Mouse (Mus musculus) gastrocnemius, postnatal 25 days (tissue): ENCODE data around the gene Uap1l1. TPM values are rescaled to one million over a fixed set of nuclear protein-coding genes. Genes with fewer than 3 reads are reported as not detected.

ENCODE experiments used
- DNase-seq: peaks from one replicate; pipeline ENCODE4 v3.0.0; 2022
- total RNA-seq, 2 experiments: library from RNA; stranded (reverse); gene quantifications; 1 replicate in 1 of 2; 2 replicates in 1 of 2; pipeline ENCODE4 v1.2.3; 2021

Gene Uap1l1
- total RNA-seq, 2 experiments from 2014 or later, result 2.8 to 4.6 TPM

DNA sequence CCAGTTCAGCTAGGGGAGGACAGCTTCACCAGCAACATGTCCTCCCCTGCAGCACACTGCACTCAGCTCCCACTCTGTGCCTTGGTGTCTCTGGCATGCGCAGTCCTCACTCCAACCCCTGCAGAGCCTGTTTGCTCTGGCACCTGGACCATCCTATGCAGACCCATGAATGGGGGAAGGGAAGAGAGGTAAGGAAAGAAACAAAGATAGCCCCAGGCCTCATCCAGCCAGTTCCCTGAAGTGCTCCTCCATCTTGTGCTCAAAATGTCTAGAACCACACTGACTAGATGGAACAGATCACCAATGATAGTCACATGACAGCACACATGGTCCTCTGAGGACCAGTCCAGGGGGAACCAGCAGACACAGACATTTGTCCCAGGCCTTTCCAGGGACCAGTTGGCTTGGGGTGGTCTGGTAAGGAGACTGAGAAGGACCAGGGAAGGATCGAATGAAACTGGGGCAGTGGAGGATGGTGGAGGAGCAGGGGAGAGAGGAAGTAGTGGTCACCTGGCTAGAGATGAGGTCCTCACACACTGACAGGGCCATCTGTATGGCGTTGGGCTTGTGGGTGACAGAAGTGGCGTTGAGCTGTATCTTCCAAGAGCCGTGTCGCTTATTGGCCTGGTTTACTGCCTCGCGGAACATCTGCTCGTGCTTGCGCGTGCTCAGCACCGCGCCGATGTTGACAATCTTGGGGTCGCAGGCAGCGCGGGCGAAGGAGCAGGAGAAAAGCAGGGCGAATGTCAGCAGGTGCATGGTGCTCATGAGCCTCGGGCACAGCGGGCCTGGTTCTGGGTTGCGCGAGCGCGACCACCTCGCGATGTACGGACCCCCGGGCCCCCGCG is 47.1 kb downstream of the Uap1l1 start:
- no peak for DNase-seq

DNA sequence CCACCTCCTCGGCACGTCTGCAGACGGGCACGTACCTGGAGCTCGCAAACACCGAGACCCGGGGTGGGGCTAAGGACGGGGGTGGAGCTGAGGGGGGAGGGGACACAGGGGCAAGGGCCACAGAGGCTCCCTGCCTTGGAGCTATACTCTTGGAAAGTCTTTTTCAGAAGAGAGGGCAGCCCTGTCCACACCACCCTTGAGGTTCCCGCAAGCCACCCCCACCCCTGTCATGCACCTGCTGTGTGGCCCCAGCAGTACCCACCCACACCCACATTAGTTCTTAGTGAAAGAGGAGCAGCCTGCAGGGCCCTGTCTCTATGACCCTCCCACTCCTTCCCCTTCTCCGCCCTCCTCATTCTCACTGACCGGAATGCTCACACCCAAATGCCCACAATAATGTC is 54.0 kb downstream of the Uap1l1 start:
- DNase-seq, result no peak

DNA sequence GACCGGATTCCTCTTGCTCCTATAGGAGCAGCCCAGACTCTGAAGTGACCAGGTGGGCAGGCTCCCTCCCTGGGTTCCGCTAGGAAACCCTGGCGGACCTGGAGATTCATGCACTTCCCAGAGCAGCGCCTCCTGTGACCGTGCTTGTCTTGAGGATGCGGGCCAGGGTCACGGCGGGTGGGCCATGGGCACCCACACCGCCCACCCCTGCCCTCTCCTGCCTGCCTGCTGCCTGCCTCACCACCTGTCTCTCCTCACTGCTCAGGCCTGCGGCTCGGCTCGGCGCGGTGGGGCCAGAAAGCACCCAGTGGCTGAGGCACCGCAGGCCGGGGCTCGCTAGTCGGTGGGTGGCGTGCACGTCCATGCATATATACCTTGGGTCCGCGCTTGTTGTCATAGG is 54.5 kb downstream of the Uap1l1 start:
- no peak for DNase-seq

DNA sequence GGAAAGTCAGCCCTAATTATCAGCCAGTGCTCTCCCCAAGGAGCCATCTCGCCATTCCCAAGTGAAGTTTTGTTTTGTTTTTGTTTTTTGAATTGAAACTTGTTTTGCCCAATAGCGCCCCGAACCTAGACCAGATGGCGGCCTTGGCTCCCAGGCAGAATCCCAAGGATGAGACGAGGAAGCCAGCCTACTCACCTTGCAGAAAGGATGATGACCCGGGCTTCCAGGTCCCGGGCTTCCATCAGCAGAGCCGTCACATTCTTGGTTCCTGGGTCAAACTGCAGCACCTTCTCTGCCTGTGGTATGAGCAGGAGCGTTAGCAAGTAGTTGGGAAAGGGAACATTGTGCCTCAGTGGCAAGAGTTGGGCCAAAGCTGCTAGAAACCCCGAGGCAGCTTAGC is 55.3 kb downstream of the Uap1l1 start:
- no peak for DNase-seq

Other genes starting within 250 kb of the Uap1l1 start
- gene Nrarp, start 184.9 kb downstream of the Uap1l1 start, total RNA-seq, result 1 to 10 TPM; 3.6 to 6.7 TPM
- 1 to 10 TPM; 1.1 to 1.3 TPM for gene Tor4a, start 168.8 kb downstream of the Uap1l1 start, total RNA-seq
- gene Nelfb, start 154.2 kb downstream of the Uap1l1 start, total RNA-seq, result 10 to 100 TPM; 20.5 to 22.3 TPM
- gene Stpg3, start 151.0 kb downstream of the Uap1l1 start, total RNA-seq, result not detected
- gene Fam166a, start 146.9 kb downstream of the Uap1l1 start, total RNA-seq, result not detected
- gene Tubb4b, start 141.0 kb downstream of the Uap1l1 start, total RNA-seq, result 100 to 1,000 TPM; 167 to 293 TPM
- gene Slc34a3, start 131.3 kb downstream of the Uap1l1 start, total RNA-seq, result not detected
- gene Rnf224, start 128.9 kb downstream of the Uap1l1 start, total RNA-seq, result not detected
- under 1 TPM; 0.56 to 0.75 TPM for gene Rnf208, start 123.4 kb downstream of the Uap1l1 start, total RNA-seq
- not detected for gene Cysrt1, start 123.2 kb downstream of the Uap1l1 start, total RNA-seq
- gene AL732309.1, start 118.8 kb downstream of the Uap1l1 start, total RNA-seq, result under 1 TPM; 0.82 to 0.99 TPM
- 10 to 100 TPM; 10.3 to 11.3 TPM for gene Tmem203, start 110.2 kb downstream of the Uap1l1 start, total RNA-seq
- 1 to 10 TPM; 2.1 to 2.9 TPM for gene Tprn, start 103.1 kb downstream of the Uap1l1 start, total RNA-seq
- 10 to 100 TPM; 31.6 to 33.0 TPM for gene Ssna1, start 93.2 kb downstream of the Uap1l1 start, total RNA-seq
- 10 to 100 TPM; 27.0 to 27.3 TPM for gene Anapc2, start 93.2 kb downstream of the Uap1l1 start, total RNA-seq
- gene Tmem210, start 77.5 kb downstream of the Uap1l1 start, total RNA-seq, result not detected
- not detected for gene Lrrc26, start 75.8 kb downstream of the Uap1l1 start, total RNA-seq
- gene Grin1, start 46.5 kb downstream of the Uap1l1 start, total RNA-seq, result under 1 TPM in 1 of 2 experiments, not detected in 1; 0.08 TPM
- 10 to 100 TPM; 11.9 to 15.4 TPM for gene Man1b1, start 33.3 kb downstream of the Uap1l1 start, total RNA-seq
- 10 to 100 TPM; 10.1 to 10.4 TPM for gene Dpp7, start 9.3 kb downstream of the Uap1l1 start, total RNA-seq
- under 1 TPM; 0.19 to 0.33 TPM for gene Sapcd2, start 6.6 kb upstream of the Uap1l1 start, total RNA-seq
- gene Entpd2, start 30.2 kb upstream of the Uap1l1 start, total RNA-seq, result 1 to 10 TPM; 9.1 to 9.4 TPM
- 10 to 100 TPM; 15.0 to 25.1 TPM for gene Npdc1, start 33.7 kb upstream of the Uap1l1 start, total RNA-seq
- not detected for gene Fut7, start 57.6 kb upstream of the Uap1l1 start, total RNA-seq
- gene Abca2, start 63.0 kb upstream of the Uap1l1 start, total RNA-seq, result 10 to 100 TPM; 12.5 to 16.2 TPM
- under 1 TPM; 0.35 to 0.64 TPM for gene Clic3, start 91.2 kb upstream of the Uap1l1 start, total RNA-seq
- gene Paxx, start 95.4 kb upstream of the Uap1l1 start, total RNA-seq, result 10 to 100 TPM; 13.7 to 16.2 TPM
- not detected for gene Ptgds, start 104.4 kb upstream of the Uap1l1 start, total RNA-seq
- gene Lcn12, start 128.2 kb upstream of the Uap1l1 start, total RNA-seq, result not detected
- gene Fbxw5, start 135.1 kb upstream of the Uap1l1 start, total RNA-seq, result 10 to 100 TPM; 77.2 to 77.4 TPM
- gene C8g, start 136.0 kb upstream of the Uap1l1 start, total RNA-seq, result 1 to 10 TPM in 1 of 2 experiments, under 1 TPM in 1; 0.86 to 1.3 TPM
- 10 to 100 TPM; 10.5 to 10.9 TPM for gene Traf2, start 181.3 kb upstream of the Uap1l1 start, total RNA-seq
- gene Edf1, start 192.2 kb upstream of the Uap1l1 start, total RNA-seq, result 100 to 1,000 TPM; 142 to 162 TPM
- gene Mamdc4, start 209.2 kb upstream of the Uap1l1 start, total RNA-seq, result 1 to 10 TPM; 1.7 to 3.2 TPM
- 10 to 100 TPM; 50.1 to 53.7 TPM for gene Phpt1, start 209.5 kb upstream of the Uap1l1 start, total RNA-seq
- not detected for gene Ajm1, start 216.1 kb upstream of the Uap1l1 start, total RNA-seq
- gene Rabl6, start 242.8 kb upstream of the Uap1l1 start, total RNA-seq, result 10 to 100 TPM; 63.5 to 67.8 TPM